Mouse (Mus musculus) stomach, embryonic 14.5 days (tissue): ENCODE data around the gene Klb. TPM values are rescaled to one million over a fixed set of nuclear protein-coding genes. Genes with fewer than 3 reads are reported as not detected.

ENCODE experiments used
- ATAC-seq: fragments of 200-750 bp; cut with Nextera tagmentation; 2 replicates; pipeline ENCODE4 v1.8.0; 2017; ENCODE audit warnings: low read depth, moderate TSS enrichment; ENCODE audit not compliant: insufficient number of reproducible peaks, insufficient read depth, low FRiP score
- H3K27ac ChIP-seq: fragments of 300-500 bp; sonication (generic); 2 replicates; pipeline ENCODE4 v1.5.1; 2014; ENCODE audit warnings: mild to moderate bottlenecking, low read length, moderate library complexity, mixed read lengths
- H3K27me3 ChIP-seq: fragments of 300-500 bp; sonication (generic); 2 replicates; pipeline ENCODE4 v1.6.1; 2014; ENCODE audit warnings: low read length, control low read depth, mixed read lengths; ENCODE audit not compliant: control insufficient read depth, insufficient read depth
- H3K36me3 ChIP-seq: fragments of 300-500 bp; sonication (generic); 2 replicates; pipeline ENCODE4 v1.6.1; 2014; ENCODE audit warnings: mild to moderate bottlenecking, control low read depth, low read length, moderate library complexity, mixed read lengths; ENCODE audit not compliant: control insufficient read depth, insufficient read depth
- H3K4me1 ChIP-seq: fragments of 300-500 bp; sonication (generic); 2 replicates; pipeline ENCODE4 v1.6.1; 2014; ENCODE audit warnings: low read length, control low read depth, mixed read lengths; ENCODE audit not compliant: control insufficient read depth, insufficient read depth
- H3K4me2 ChIP-seq: fragments of 300-500 bp; sonication (generic); replicated peaks from 2 replicates; pipeline ENCODE4 v1.6.1; 2014; ENCODE audit warnings: low read depth, low read length, control low read depth
- H3K4me3 ChIP-seq: fragments of 300-500 bp; sonication (generic); 2 replicates; pipeline ENCODE4 v1.5.1; 2014; ENCODE audit warnings: low read depth, low read length, control low read depth
- H3K9ac ChIP-seq: fragments of 300-500 bp; sonication (generic); replicated peaks from 2 replicates; pipeline ENCODE4 v1.6.1; 2014; ENCODE audit warnings: low read depth, mild to moderate bottlenecking, control low read depth, low read length, moderate library complexity, mixed read lengths
- H3K9me3 ChIP-seq: fragments of 300-500 bp; sonication (generic); 2 replicates; pipeline ENCODE4 v1.6.1; 2016; ENCODE audit warnings: low read depth, low read length, control low read depth; ENCODE audit not compliant: control insufficient read depth
- WGBS: fragments of 180-500 bp; shearing (Covaris S2); extraction: QIAGEN DNeasy Blood & Tissue Kit; methylation state at CpG from one replicate; pipeline ENCODE4 v1.1.7; 2014; 5-methylcytosine and 5-hydroxymethylcytosine counted together
- polyA plus RNA-seq: library from polyadenylated mRNA; unstranded; fragments of >200 nt; fragmentation: Nextera tagmentation; extraction: Ambion mirVana; gene quantifications from 2 replicates; pipeline ENCODE4 v1.2.1, GENCODE M21; 2014

The Klb gene
- polyA plus RNA-seq, 1 experiment from 2014 or later, result 0.13 TPM

- Histone ChIP-seq H3K4me1 (peaks cover 16% of the 10 kb centered on the region; the same call in 1 of the 2 replicates), H3K27me3 (no peaks in the 10 kb centered on the region), H3K27ac (no peak overlapping the region), H3K9me3 (no peaks in the 10 kb centered on the region), H3K4me3 (no peak overlapping the region), H3K9ac (no peak overlapping the region), H3K36me3 (peaks cover 44% of the 10 kb centered on the region), H3K4me2 (no peak overlapping the region)
- WGBS, result 84% methylated on average over 10 of the region's 10 CpGs
- ATAC-seq, result no peak
These were observed 71.0 kb downstream of the Klb start for GRCm38 (mm10) chr5:65419136-65419535.

GRCm38 (mm10) chr5:65420822-65421221 is 72.7 kb downstream of the Klb start:
- ATAC-seq, result no peak
- peaks cover 8% of the 10 kb centered on the region; the same call in 1 of the 2 replicates for H3K4me1 ChIP-seq
- no peak overlapping the region for H3K9ac ChIP-seq
- H3K27me3 ChIP-seq, result no peaks in the 10 kb centered on the region
- no peak overlapping the region for H3K27ac ChIP-seq
- no peaks in the 10 kb centered on the region for H3K9me3 ChIP-seq
- no peak overlapping the region for H3K4me3 ChIP-seq
- WGBS, result 66% methylated on average over 6 of the region's 6 CpGs
- no peak overlapping the region for H3K4me2 ChIP-seq
- peaks cover 42% of the 10 kb centered on the region for H3K36me3 ChIP-seq

- Histone ChIP-seq H3K27ac (no peak overlapping the region), H3K27me3 (no peaks in the 10 kb centered on the region), H3K36me3 (peaks cover 32% of the 10 kb centered on the region), H3K4me2 (no peak overlapping the region), H3K4me1 (no peaks in the 10 kb centered on the region), H3K9ac (no peak overlapping the region), H3K4me3 (no peak overlapping the region), H3K9me3 (no peaks in the 10 kb centered on the region)
- no peak for ATAC-seq
- WGBS, result 95% methylated on average over 8 of the region's 8 CpGs
These were observed 74.7 kb downstream of the Klb start for GRCm38 (mm10) chr5:65422803-65423202.

- WGBS, result 77% methylated on average over 6 of the region's 6 CpGs
- H3K9ac ChIP-seq, result no peak overlapping the region
- H3K4me2 ChIP-seq, result no peak overlapping the region
- H3K4me1 ChIP-seq, result no peaks in the 10 kb centered on the region
- H3K27me3 ChIP-seq, result no peaks in the 10 kb centered on the region
- no peaks in the 10 kb centered on the region for H3K9me3 ChIP-seq
- ATAC-seq, result peak; percentile 92
- peaks cover 32% of the 10 kb centered on the region for H3K36me3 ChIP-seq
- H3K4me3 ChIP-seq, result no peak overlapping the region
- no peak overlapping the region for H3K27ac ChIP-seq
These were observed 76.1 kb downstream of the Klb start for GRCm38 (mm10) chr5:65424215-65424614.

GRCm38 (mm10) chr5:65425251-65425650 is 77.1 kb downstream of the Klb start:
- Histone ChIP-seq H3K27me3 (no peaks in the 10 kb centered on the region), H3K9ac (no peak overlapping the region), H3K4me1 (no peaks in the 10 kb centered on the region), H3K9me3 (no peaks in the 10 kb centered on the region), H3K4me3 (no peak overlapping the region), H3K4me2 (no peak overlapping the region), H3K27ac (no peak overlapping the region), H3K36me3 (peaks cover 29% of the 10 kb centered on the region)
- ATAC-seq, result no peak
- 77% methylated on average over 5 of the region's 5 CpGs for WGBS

- Histone ChIP-seq H3K4me2 (no peak overlapping the region), H3K27ac (no peak overlapping the region), H3K27me3 (no peaks in the 10 kb centered on the region), H3K36me3 (peaks cover 5% of the 10 kb centered on the region), H3K9me3 (no peaks in the 10 kb centered on the region), H3K9ac (no peak overlapping the region), H3K4me3 (no peak overlapping the region), H3K4me1 (no peaks in the 10 kb centered on the region)
- WGBS, result 40% methylated on average over 4 of the region's 4 CpGs
- no peak for ATAC-seq
These were observed 80.2 kb downstream of the Klb start for GRCm38 (mm10) chr5:65428321-65428720.

- H3K9ac ChIP-seq, result no peak overlapping the region
- H3K27me3 ChIP-seq, result no peaks in the 10 kb centered on the region
- peaks cover 5% of the 10 kb centered on the region for H3K36me3 ChIP-seq
- no peak for ATAC-seq
- no peak overlapping the region for H3K4me2 ChIP-seq
- H3K9me3 ChIP-seq, result no peaks in the 10 kb centered on the region
- 89% methylated on average over 5 of the region's 5 CpGs for WGBS
- no peak overlapping the region for H3K27ac ChIP-seq
- H3K4me3 ChIP-seq, result no peak overlapping the region
- 0 out of 2 replicates have a peak, but pooled peaks cover 4% of the 10 kb centered on the region for H3K4me1 ChIP-seq
These were observed 81.3 kb downstream of the Klb start for GRCm38 (mm10) chr5:65429441-65429840.

Other genes with a start within 250 kb of the Klb start
- 16.5 and 20.5 TPM in 2 replicates for gene Klhl5, start 240.8 kb upstream of the Klb start, polyA plus RNA-seq
- 10.4 and 10.6 TPM in 2 replicates for gene Wdr19, start 148.6 kb upstream of the Klb start, polyA plus RNA-seq
- 108 and 113 TPM in 2 replicates for gene Rfc1, start 12.6 kb upstream of the Klb start, polyA plus RNA-seq
- gene Rpl9, start 43.1 kb downstream of the Klb start, polyA plus RNA-seq, result 1,227 and 1,298 TPM in 2 replicates
- 60.0 and 60.3 TPM in 2 replicates for gene Lias, start 43.2 kb downstream of the Klb start, polyA plus RNA-seq
- gene Ugdh, start 87.6 kb downstream of the Klb start, polyA plus RNA-seq, result 120 and 134 TPM in 2 replicates
- gene Gm43552, start 144.5 kb downstream of the Klb start, polyA plus RNA-seq, result not detected in 2 replicates
- 133 and 149 TPM in 2 replicates for gene Smim14, start 188.9 kb downstream of the Klb start, polyA plus RNA-seq
- gene Ube2k, start 188.9 kb downstream of the Klb start, polyA plus RNA-seq, result 128 and 138 TPM in 2 replicates